Mouse (Mus musculus) forebrain, embryonic 15.5 days (tissue): ENCODE data around the gene Ogfod1. TPM values are rescaled to one million over a fixed set of nuclear protein-coding genes. Genes with fewer than 3 reads are reported as not detected.
A peak's percentile ranks its signal among the peaks of the same experiment; 100 is the strongest.

Source experiments
- ATAC-seq: fragments of 200-750 bp; cut with Nextera tagmentation; replicated peaks from 2 replicates; pipeline ENCODE4 v1.8.0; 2017; ENCODE audit warnings: mild to moderate bottlenecking, moderate TSS enrichment, moderate library complexity
- H3K27ac ChIP-seq: fragments of 300-500 bp; sonication (generic); replicated peaks from 2 replicates; pipeline ENCODE4 v1.5.1; 2015; ENCODE audit warnings: mild to moderate bottlenecking, inconsistent platforms
- H3K27me3 ChIP-seq: fragments of 300-500 bp; sonication (generic); 2 replicates; pipeline ENCODE4 v1.6.1; 2015; ENCODE audit warnings: inconsistent platforms
- H3K36me3 ChIP-seq: fragments of 300-500 bp; sonication (generic); 2 replicates; pipeline ENCODE4 v1.6.1; 2015; ENCODE audit warnings: mild to moderate bottlenecking, inconsistent platforms
- H3K4me1 ChIP-seq: fragments of 300-500 bp; sonication (generic); 2 replicates; pipeline ENCODE4 v1.6.1; 2015; ENCODE audit warnings: inconsistent platforms
- H3K4me2 ChIP-seq: fragments of 300-500 bp; sonication (generic); replicated peaks from 2 replicates; pipeline ENCODE4 v1.6.1; 2015; ENCODE audit warnings: mild to moderate bottlenecking, inconsistent platforms
- H3K4me3 ChIP-seq: fragments of 300-500 bp; sonication (generic); 2 replicates; pipeline ENCODE4 v1.5.1; 2015; ENCODE audit warnings: mild to moderate bottlenecking, inconsistent platforms
- H3K9ac ChIP-seq: fragments of 300-500 bp; sonication (generic); replicated peaks from 2 replicates; pipeline ENCODE4 v1.6.1; 2015; ENCODE audit warnings: mild to moderate bottlenecking, inconsistent platforms
- H3K9me3 ChIP-seq: fragments of 300-500 bp; sonication (generic); 2 replicates; pipeline ENCODE4 v1.6.1; 2016; ENCODE audit warnings: inconsistent platforms
- WGBS: fragments of 180-500 bp; shearing (Covaris S2); methylation state at CpG from one replicate; pipeline ENCODE4 v1.1.7; 2015; ENCODE audit warnings: mixed read lengths; 5-methylcytosine and 5-hydroxymethylcytosine counted together
- polyA plus RNA-seq: library from polyadenylated mRNA; unstranded; fragments of >200 nt; fragmentation: Nextera tagmentation; extraction: Ambion mirVana; gene quantifications from 2 replicates; pipeline ENCODE4 v1.2.1, GENCODE M21; 2015

Ogfod1 gene
- polyA plus RNA-seq, 1 experiment from 2014 or later, result 16.1 TPM

DNA sequence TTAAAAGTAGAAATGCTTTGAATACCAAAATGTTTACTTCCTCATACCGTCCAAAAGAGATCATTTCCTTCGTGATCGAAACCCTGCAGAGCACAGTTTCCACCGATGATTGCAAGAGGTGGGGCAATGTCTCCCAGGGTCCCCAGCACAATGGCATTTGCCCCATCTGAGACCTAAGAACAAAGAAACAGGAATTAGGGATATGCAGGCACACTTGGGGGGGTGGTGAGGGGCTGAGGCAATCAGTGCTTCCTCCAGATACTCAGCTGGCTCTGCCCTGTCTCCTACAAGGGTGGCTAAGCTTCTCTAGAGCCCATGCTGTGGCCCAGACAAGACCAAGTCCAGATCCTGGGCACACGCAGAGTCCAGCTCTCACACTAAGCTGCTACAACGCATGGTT lies 52.7 kb downstream of the Ogfod1 start:
- Histone ChIP-seq H3K4me3 (no peak overlapping the region), H3K9ac (no peak overlapping the region)
- WGBS, result 63% methylated on average over 6 of the region's 6 CpGs

DNA sequence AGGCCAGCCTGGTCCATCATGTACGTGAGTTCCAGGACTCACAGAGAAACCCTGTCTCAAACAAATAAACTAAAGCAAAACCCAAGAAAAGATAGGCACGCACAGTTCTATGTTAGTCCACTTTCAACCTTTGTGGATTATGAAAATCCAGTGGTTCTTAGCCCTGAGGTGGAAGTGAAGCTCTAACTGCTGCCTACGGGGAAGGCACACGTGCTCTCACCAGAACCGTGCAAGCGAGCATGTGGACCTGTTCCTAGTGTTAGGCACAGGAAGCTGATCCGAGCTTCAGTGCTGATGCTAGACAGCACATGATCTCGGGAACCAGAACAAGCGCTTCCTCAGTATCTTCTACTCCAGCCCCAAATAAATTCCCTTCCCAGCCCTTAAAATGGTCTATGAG lies 55.9 kb downstream of the Ogfod1 start:
- Histone ChIP-seq H3K4me2 (no peak overlapping the region), H3K27ac (no peak overlapping the region), H3K9ac (no peak overlapping the region), H3K4me1 (peaks cover 7% of the 10 kb centered on the region; the same call in 1 of the 2 replicates), H3K27me3 (no peaks in the 10 kb centered on the region), H3K9me3 (no peaks in the 10 kb centered on the region), H3K36me3 (no peaks in the 10 kb centered on the region; the same call in 1 of the 2 replicates), H3K4me3 (no peak overlapping the region)
- WGBS, result 89% methylated on average over 9 of the region's 9 CpGs
- no peak for ATAC-seq

More for the DNA sequence above, 52.7 kb downstream of the Ogfod1 start:
- Histone ChIP-seq H3K27me3 (no peaks in the 10 kb centered on the region), H3K27ac (no peak overlapping the region), H3K4me1 (no peaks in the 10 kb centered on the region), H3K36me3 (peaks cover 2% of the 10 kb centered on the region; the same call in 1 of the 2 replicates), H3K9me3 (no peaks in the 10 kb centered on the region), H3K4me2 (no peak overlapping the region)
- ATAC-seq, result no peak

DNA sequence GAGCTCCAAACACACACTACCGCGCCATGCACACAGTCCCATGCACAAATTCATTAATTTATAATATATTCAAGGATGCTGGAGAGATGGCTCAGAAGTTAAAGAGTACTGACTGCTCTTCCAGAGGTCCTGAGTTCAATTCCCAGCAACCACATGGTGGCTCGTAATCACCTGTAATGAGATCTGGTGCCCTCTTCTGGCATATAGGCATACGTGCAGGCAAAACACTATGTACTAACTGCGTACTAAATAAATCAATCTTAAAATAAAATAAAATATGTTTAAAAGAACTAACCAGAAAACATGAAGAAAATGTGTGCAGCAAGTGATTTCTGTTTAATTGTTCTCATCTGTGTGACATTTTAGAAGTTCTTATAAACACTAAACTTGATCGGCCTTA lies 57.3 kb downstream of the Ogfod1 start:
- 84% methylated on average over 6 of the region's 6 CpGs for WGBS
- H3K27ac ChIP-seq, result no peak overlapping the region

GRCm38 (mm10) chr8:94098081-94098974 lies 61.3 kb downstream of the Ogfod1 start, which contains the start of gene Bbs2:
TSS of gene Bbs2 (minus strand) at chr8:94098928.
- H3K4me2 ChIP-seq, result peak within 1 kb of the TSS; percentile 56
- H3K9me3 ChIP-seq, result no peaks in the 10 kb centered on the region
- H3K4me1 ChIP-seq, result peaks cover 12% of the 10 kb centered on the region
- peak; percentile 99 for ATAC-seq
- no peaks in the 10 kb centered on the region for H3K36me3 ChIP-seq
- under 1% methylated on average over 61 of the region's 61 CpGs for WGBS
- peak within 1 kb of the TSS; percentile 61 for H3K4me3 ChIP-seq
- no peaks in the 10 kb centered on the region for H3K27me3 ChIP-seq
- peak within 1 kb of the TSS; percentile 65 for H3K9ac ChIP-seq
- peak within 1 kb of the TSS; percentile 98 for H3K27ac ChIP-seq

More for the DNA sequence above, 57.3 kb downstream of the Ogfod1 start:
- Histone ChIP-seq H3K4me1 (peaks cover 12% of the 10 kb centered on the region), H3K4me2 (no peak overlapping the region), H3K9me3 (no peaks in the 10 kb centered on the region), H3K4me3 (no peak overlapping the region), H3K9ac (no peak overlapping the region), H3K36me3 (no peaks in the 10 kb centered on the region), H3K27me3 (no peaks in the 10 kb centered on the region)
- no peak for ATAC-seq

DNA sequence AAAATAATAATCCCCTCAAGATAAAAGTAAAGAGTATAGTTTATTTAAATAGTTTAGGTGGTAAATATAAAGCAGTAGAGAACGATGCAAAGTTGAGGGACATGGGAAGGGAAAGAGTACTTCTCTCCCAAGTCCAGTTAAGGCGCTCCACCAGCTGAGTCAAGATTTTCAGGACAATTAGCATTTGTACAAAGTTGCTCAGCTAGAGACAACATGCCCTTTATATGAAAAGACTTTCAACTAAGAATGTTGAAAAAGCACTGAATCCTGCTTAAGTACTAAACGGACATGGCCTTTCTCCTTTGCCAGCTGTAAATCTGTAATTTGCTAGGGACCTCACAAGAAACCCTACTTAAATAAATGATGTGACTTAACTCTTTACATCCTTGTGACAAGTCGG lies 62.0 kb downstream of the Ogfod1 start:
- peak overlapping the region; percentile 98 for H3K27ac ChIP-seq
- no peaks in the 10 kb centered on the region for H3K36me3 ChIP-seq
- peak overlapping the region; percentile 61 for H3K4me3 ChIP-seq
- H3K27me3 ChIP-seq, result no peaks in the 10 kb centered on the region
- WGBS, result 11% methylated on average over 4 of the region's 4 CpGs
- H3K4me1 ChIP-seq, result peaks cover 12% of the 10 kb centered on the region
- H3K4me2 ChIP-seq, result peak overlapping the region; percentile 56
- no peaks in the 10 kb centered on the region for H3K9me3 ChIP-seq
- peak overlapping the region; percentile 56; the same call in 1 of the 2 replicates for H3K9ac ChIP-seq
- no peak for ATAC-seq

DNA sequence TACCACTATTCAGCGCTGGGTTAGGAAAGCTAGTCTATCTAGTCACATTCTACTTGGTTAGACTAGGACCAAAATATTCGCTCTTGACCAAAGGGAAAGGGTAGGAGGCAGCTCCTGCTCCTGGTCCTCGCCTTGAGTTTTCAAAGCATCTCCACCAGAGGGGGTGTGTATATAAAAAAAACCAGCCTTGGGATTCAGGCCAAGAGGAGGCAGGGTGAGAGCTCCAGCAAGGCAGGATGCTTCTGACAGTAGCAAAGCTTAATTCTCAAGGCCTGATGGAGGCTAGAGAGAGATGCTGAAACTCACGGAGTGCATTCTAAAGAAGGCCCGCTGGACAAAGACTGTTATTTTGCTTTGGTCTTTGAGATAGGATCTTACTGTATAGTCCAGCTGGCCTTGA lies 67.1 kb downstream of the Ogfod1 start:
- Histone ChIP-seq H3K4me2 (no peak overlapping the region), H3K27me3 (no peaks in the 10 kb centered on the region), H3K27ac (no peak overlapping the region), H3K9me3 (no peaks in the 10 kb centered on the region), H3K9ac (no peak overlapping the region), H3K4me1 (peaks cover 4% of the 10 kb centered on the region), H3K36me3 (no peaks in the 10 kb centered on the region), H3K4me3 (no peak overlapping the region)
- ATAC-seq, result no peak
- 49% methylated on average over 5 of the region's 5 CpGs for WGBS

DNA sequence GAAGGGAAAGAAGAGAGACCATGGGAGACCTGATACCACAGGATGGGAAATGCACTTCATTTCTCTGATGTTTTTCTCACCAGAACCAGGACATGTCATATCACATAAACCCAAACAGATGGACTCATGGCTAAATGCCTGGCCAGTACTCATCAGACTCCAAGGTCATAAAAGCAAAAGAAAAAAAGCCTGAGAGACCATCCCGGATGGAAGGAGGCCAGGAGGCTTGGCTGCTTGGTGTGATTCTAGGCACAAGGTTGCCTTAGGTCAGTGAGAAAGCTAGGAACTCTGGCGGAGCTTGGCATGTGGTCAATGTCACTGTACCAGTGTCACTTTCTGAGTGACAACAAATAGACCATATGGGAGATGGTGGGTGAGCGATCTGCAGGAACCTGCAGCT lies 70.9 kb downstream of the Ogfod1 start:
- WGBS, result 81% methylated on average over 3 of the region's 3 CpGs
- no peak overlapping the region for H3K4me3 ChIP-seq
- H3K4me1 ChIP-seq, result 0 out of 2 replicates have a peak, but pooled peaks cover 4% of the 10 kb centered on the region
- ATAC-seq, result no peak
- H3K9ac ChIP-seq, result no peak overlapping the region
- H3K27me3 ChIP-seq, result no peaks in the 10 kb centered on the region
- no peak overlapping the region for H3K27ac ChIP-seq
- no peaks in the 10 kb centered on the region for H3K9me3 ChIP-seq
- no peaks in the 10 kb centered on the region for H3K36me3 ChIP-seq
- H3K4me2 ChIP-seq, result no peak overlapping the region

- Histone ChIP-seq H3K27me3 (no peaks in the 10 kb centered on the region), H3K9me3 (no peaks in the 10 kb centered on the region), H3K36me3 (no peaks in the 10 kb centered on the region), H3K4me3 (no peak overlapping the region), H3K9ac (no peak overlapping the region), H3K4me2 (no peak overlapping the region), H3K4me1 (0 out of 2 replicates have a peak, but pooled peaks cover under 1% of the 10 kb centered on the region), H3K27ac (no peak overlapping the region)
- ATAC-seq, result no peak
- 90% methylated on average over 6 of the region's 6 CpGs for WGBS
These were observed 72.4 kb downstream of the Ogfod1 start for GRCm38 (mm10) chr8:94109396-94109795.

GRCm38 (mm10) chr8:94109835-94110234 lies 72.8 kb downstream of the Ogfod1 start:
- H3K4me3 ChIP-seq, result no peak overlapping the region
- H3K27ac ChIP-seq, result no peak overlapping the region
- no peak for ATAC-seq
- no peak overlapping the region for H3K4me2 ChIP-seq
- H3K4me1 ChIP-seq, result no peaks in the 10 kb centered on the region
- H3K9me3 ChIP-seq, result no peaks in the 10 kb centered on the region
- H3K27me3 ChIP-seq, result no peaks in the 10 kb centered on the region
- H3K9ac ChIP-seq, result no peak overlapping the region
- 80% methylated on average over 5 of the region's 5 CpGs for WGBS
- no peaks in the 10 kb centered on the region for H3K36me3 ChIP-seq

GRCm38 (mm10) chr8:94110526-94111177 lies 73.7 kb downstream of the Ogfod1 start:
- H3K9ac ChIP-seq, result no peak overlapping the region
- H3K27ac ChIP-seq, result no peak overlapping the region
- no peaks in the 10 kb centered on the region for H3K4me1 ChIP-seq
- 60% methylated on average over 6 of the region's 6 CpGs for WGBS
- no peaks in the 10 kb centered on the region for H3K27me3 ChIP-seq
- ATAC-seq, result no peak
- H3K4me3 ChIP-seq, result no peak overlapping the region
- no peaks in the 10 kb centered on the region for H3K36me3 ChIP-seq
- H3K9me3 ChIP-seq, result no peaks in the 10 kb centered on the region
- H3K4me2 ChIP-seq, result no peak overlapping the region

GRCm38 (mm10) chr8:94113435-94113834 lies 76.4 kb downstream of the Ogfod1 start:
- H3K4me1 ChIP-seq, result peaks cover 7% of the 10 kb centered on the region
- no peak overlapping the region for H3K4me3 ChIP-seq
- H3K27ac ChIP-seq, result no peak overlapping the region
- WGBS, result 63% methylated on average over 1 of the region's 1 CpGs
- ATAC-seq, result no peak
- no peaks in the 10 kb centered on the region for H3K27me3 ChIP-seq
- H3K9ac ChIP-seq, result no peak overlapping the region
- H3K9me3 ChIP-seq, result no peaks in the 10 kb centered on the region
- H3K36me3 ChIP-seq, result no peaks in the 10 kb centered on the region
- H3K4me2 ChIP-seq, result no peak overlapping the region

DNA sequence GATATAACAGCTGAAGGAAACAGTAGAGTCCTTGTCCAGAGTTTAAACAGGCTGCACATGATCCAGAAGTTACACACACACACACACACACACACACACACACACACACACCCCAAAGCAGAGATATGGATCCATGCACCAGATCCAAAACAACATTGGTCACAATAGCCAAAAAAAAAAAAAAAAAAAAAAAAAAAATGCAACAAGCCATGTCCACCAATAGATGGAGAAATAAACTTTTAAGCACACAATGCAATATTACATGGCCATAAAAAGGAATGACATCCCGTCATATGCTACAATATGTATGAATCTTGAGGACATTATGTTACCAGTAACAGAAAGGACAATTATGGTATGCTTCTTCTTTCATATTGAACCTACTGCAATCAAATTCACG lies 77.0 kb downstream of the Ogfod1 start:
- ATAC-seq, result no peak
- Histone ChIP-seq H3K9ac (no peak overlapping the region), H3K27ac (no peak overlapping the region), H3K27me3 (no peaks in the 10 kb centered on the region), H3K9me3 (no peaks in the 10 kb centered on the region), H3K36me3 (no peaks in the 10 kb centered on the region), H3K4me1 (peaks cover 12% of the 10 kb centered on the region), H3K4me3 (no peak overlapping the region), H3K4me2 (no peak overlapping the region)
- whole genome bisulfite sequencing, result 90% methylated on average over 2 of the region's 2 CpGs
